Mouse (Mus musculus) CD4-positive, CD25-positive, alpha-beta regulatory T cell, adult 4 months (primary cell): ENCODE data around the gene Amd1. TPM values are rescaled to one million over a fixed set of nuclear protein-coding genes. Genes with fewer than 3 reads are reported as not detected.

ENCODE experiments used
- ATAC-seq: one replicate; pipeline ENCODE4 v1.8.0; 2017
- polyA plus RNA-seq, 2 experiments: library from polyadenylated mRNA; unstranded; fragments of 100-300 nt; shearing (Covaris generic); gene quantifications; one replicate each; pipeline ENCODE4 v1.2.1; 2017

The Amd1 gene
- polyA plus RNA-seq, 2 experiments from 2014 or later: 59.6 to 85.7 TPM

DNA sequence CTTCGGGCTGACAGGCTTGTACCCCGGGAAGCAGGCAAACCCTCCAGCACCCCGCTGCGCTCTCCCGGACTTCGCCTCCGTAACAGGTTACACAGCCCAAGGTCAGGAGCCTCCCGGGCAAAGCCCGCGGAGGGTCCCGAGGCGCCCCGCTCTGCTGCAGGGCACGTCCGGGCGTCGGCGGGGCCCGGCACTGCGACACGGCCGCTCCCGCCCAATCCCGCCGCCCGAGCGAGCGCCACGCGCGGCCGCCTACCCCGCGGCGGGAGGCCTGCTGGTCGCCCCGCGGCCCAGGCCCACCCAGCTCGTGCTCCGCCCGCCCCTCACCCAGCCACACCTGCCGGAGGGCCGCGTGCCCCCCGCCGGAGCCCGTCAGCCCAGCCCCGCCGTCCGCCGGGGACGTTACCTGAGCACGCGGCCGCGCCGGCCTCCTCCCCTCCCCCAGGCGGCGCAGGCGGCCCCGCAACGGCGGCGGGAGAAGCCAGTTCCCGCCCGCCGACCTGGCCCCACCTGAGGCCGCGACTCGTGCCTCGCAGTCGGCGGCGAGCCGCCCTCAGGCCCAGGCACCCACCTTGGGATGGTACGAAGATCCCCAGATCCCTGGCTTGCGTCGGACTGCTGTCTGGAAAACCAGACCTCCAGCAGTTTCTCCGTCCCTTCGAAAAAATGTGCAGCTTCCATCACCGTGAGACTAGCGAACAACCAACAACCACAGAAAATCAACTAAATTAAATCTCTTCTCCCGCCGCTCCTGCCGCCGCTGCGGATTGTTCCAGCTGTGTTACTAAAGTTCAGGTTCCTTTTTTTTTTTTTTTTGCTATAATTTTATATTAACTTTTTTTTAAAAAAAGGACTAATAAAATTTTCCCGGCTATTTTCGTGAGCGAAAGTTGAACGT, 558 bp downstream of the Amd1 start:
- peak; percentile 22 for ATAC-seq

DNA sequence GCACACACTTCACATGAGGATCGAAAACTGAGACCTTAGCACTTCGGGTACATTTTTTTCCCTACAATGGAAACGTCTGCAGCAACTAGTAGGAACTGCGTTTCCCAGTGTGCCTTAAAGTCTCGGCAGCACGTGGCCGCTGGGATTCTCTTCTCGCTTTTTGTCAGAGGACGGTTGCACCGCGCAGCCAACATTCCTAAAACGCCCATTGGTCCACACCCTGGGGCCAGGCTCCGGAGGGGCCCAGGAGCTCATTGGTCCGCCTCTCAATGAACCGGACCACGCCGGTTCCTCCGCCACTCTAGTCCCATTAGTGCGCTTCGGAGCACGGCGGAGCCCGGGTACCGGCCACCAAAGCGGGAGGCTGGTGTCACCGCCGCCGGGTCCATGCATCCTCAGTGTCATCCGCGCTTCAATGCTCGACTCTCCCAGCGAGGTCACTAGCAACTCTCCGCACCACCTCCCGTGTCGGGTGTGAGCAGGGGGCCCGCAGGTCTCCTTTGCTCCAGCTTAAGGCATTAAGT, 1.3 kb downstream of the Amd1 start:
- peak; percentile 8 for ATAC-seq

DNA sequence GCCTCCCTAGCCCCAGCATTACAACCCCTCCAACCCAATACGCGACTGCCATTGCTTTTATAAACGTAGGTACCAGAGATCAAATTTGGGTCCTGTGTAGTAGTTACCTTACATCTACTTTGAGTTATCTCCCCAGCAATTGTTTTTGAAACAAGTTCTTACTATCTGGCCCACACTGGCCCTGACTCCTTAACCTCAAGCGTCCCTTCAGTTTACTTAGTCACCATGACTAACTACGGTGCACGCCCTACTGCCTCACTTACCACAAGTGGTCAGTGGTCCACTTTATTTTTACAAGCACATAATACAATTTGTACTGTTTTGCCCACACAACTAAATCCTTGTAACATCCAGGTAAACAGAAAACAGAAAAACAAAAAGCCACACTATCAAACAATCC, 9.3 kb downstream of the Amd1 start:
- ATAC-seq: no peak

DNA sequence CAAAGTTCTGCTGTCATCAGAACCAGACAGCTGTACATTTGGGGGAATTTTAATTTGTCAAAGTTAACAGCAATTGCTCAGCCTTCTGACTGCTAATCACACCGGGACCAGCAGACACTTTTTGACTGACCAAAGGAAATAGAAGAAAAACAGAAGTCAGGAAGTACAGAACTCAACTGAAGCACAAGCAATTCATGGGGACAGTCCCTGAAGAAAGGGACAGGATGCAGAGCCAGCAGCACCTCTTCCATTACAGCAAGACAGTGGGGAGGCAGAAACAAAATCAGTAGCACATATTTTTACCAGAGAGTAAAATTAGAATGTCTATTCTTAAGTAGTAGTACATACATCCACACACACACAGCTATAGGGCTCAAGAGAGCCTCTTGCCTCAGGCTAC, 15.2 kb downstream of the Amd1 start:
- ATAC-seq: peak; percentile 89

DNA sequence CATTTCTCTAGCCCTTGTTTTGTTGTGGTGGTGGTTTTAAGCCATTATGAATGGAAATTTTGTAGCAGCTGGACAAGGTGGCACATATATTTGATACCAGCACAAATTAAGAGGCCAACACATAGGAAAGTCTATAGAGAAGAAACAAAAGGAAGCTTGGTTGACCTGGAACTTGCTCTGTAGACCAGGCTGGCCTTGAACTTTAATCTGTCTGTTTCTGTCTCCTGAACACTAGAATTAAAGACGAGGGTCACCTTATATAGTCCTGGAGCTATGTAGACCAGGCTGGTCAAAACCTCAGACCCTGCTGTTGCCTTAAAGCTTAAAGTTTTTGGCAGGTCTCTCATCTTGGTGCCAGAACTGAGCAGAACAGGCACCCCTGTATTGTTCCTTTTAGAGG, 16.4 kb downstream of the Amd1 start:
- no peak for ATAC-seq

DNA sequence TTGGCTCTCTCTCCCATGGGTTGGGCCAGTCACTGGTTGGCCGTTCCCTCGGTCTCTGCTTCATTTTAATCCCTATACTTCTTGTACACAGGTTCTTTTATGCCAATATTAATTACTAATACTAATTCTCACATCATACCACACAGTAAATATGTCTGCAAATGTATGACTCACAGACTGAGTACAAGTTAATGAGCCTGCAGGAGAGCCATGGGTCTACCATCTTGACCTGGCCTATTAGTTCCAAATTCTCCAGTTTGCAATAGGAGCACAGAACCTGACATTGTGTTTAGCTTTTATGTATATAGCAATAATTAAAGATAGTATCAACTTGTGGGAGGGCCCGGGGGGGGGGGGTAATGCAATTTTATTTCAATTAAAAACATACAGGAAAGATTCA, 17.0 kb downstream of the Amd1 start:
- ATAC-seq: no peak

DNA sequence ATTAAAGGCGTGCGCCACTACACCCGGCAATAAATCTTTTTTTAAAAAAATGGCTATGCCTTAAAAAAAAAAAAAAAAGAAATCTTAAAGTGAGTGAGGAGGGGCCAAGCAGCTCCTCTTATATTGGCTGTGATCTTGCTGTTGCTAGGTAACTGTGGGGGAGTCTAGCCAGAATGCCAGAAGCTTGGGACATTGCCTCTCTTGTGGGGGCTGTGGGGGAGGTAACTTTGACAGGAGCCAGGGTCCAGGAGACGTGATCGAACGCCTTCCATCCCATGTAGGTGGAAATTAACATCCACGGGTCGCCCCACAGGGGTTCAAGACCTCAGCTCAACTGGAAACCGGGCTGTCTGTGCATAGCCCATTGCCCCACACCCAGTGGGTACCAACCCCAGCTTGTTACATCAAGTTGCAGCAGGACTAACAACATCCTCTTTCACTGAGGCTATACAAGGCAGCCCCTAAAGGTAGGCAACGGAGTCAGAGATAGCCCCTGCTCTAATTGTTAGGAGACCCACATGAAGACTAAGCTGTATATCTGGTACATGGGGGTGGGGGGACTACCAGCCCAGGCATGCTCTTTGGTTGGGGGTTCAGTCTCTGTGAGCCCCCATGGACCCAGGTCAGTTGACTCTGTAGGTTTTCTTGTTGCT, 17.7 kb downstream of the Amd1 start:
- ATAC-seq: no peak

DNA sequence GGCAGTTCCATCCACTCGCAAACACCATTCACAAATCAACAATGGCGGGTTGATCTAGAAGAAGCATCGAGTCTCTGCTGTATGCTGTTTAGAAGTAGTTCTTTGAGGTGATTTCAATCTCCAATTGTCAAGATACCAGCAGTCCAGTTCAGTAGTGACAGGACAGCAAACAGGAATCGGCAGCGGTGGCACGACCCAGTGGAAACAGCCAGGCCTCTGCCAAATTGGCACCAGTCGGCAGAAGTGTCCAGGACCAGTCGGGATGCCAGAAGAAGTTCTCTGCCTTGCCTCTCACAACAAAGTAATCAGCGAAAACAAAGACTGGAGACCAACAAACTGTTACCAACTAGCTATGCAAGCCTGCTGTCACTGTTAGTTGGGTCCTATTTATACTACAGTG, 18.4 kb downstream of the Amd1 start:
- ATAC-seq: no peak

DNA sequence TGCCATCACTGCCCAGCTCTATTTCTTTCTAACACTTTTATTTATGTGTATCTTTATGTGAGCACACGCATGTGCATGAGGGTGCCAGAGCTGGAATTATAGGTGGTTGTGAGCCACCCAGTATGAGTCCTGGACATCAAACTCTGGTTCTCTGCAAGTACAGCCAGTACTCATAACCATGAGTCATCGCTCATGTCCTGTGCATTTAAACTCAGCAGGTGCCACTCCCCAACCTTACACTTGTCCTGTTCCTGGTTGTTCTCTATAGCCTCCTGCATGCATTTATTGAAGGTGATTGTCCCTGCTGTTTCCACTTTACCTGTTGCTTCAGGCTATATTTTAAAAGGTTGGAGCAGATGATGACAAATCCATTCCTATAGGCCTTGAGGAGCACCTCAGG, 20.4 kb downstream of the Amd1 start:
- no peak for ATAC-seq

DNA sequence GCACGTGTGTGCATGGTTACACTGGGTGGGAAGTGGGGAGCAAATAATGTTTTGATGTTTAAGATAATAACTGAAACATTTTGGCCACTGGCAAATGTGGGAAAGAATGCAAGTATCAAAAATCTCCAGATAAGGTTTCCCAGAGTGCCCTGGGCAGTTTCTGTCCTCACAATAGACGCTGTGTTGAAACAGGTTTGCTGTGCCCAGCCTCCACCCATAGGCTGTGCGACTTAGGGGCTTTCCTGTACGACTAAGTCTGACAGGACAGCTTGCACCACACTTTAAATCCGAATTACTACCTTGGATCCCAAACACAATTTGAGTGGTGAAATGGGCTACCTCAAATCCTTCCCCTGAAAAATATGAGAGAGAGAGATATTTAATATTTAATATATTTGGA, 23.7 kb downstream of the Amd1 start:
- no peak for ATAC-seq

DNA sequence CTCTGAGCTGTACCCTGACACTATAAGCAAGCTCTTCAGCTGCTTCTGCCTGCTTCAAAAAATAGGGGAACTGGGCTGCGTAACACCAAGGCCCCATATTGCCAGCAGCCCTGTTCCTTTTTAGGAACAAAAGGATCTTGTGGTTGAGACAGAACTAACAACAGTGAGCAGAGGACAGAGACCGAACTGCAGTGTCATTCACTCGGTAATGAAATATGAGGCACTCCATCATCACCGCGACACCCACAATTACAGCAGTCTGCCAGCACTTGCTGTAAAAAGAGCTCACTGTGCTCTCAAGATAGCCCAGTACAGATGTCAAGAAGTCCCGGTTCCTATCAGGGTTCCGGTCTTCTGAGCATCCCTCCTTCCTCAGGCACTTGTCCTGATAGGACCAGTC, 26.0 kb downstream of the Amd1 start:
- ATAC-seq: no peak

DNA sequence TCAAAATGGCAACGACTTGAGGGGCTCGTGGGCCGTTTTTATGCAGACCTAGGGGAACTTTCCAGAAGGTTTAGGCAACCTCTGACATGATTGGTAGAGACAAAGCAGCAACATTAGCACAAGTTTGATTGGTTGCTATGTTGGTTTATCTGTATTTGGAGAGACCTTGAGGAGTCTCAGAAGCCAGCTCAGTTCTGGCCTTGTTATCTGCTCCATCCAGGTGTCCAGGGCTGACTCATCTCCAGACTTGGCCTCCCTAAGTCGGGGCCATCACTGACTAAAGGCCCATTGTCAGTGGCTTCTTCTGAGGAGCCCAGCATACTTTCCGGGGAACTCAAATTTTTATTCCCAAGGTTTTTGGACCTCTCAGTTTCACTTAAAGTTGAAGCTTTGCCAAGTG, 28.0 kb downstream of the Amd1 start:
- no peak for ATAC-seq

DNA sequence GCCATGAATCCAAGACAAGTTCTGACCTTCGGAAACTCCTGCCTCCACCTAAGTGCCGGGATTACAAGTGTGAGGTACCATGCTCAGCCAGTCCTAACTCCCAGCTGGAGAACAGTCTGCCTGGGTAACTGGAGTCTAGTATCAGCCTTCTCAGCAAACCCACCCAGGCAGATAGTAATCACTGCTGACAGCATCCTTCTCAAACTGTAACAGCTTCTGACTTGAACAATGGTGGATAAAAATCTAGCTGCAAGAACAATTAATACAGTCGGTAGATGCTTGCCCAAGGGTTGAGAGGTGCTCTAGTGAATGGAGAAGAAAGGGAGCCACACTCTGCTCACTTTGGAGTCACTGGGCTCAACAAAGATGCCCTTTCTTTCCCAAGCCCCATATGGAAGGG, 30.8 kb downstream of the Amd1 start:
- no peak for ATAC-seq

DNA sequence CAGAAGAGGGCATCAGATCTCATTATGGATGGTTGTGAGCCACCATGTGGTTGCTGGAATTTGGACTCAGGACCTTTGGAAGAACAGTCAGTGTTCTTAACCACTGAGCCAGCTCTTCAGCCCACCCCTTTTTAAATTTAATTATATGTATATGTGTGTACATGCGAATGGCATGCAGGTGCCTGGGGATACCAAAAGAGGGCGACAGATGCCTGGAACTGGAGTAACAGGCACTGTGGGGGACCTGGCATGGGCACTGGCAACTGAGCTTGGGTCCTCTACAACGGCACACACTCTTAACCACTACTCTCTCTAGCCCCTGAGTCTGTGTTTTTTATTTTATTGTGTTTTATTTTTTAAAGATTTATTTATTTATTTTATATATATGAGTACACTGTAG, 37.1 kb downstream of the Amd1 start:
- ATAC-seq: no peak

DNA sequence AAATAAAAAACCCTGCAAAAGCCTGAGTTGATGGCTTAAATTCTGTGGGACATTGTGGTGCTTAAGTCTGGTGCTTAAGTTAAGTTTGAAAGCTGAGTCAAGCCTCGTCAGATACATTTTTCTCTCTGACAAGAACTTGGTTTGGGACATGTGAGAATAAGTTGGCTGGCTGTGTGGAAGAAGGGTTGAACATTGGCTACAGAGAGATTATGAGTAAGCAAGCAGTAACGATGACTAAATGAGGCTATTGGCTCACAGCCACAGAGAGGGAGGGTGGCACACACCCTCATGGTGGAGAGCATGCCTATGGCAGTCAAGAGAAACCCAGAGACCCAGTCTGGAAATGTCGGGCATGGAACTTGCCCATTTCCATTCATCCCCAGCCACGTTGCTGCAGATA, 38.3 kb downstream of the Amd1 start:
- ATAC-seq: no peak

DNA sequence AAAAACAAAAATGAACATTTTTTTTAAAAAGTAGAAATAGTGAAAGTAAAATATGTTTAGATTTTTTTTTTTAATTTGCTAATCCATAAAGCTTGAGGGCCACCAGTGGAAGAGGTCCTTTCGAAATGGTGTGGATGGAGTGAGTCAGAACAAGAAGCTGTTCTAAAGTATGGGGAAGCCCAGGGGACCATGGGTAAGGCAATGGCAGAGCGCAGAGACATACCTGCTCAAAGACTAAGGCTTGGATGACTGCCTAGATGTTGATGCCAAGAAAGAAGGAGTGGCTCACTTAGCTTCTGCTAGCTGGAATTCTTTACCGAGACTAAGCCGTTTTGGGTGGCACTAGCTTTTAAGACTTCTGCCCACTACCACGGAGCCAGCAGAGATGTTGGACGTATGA, 39.8 kb downstream of the Amd1 start:
- no peak for ATAC-seq

DNA sequence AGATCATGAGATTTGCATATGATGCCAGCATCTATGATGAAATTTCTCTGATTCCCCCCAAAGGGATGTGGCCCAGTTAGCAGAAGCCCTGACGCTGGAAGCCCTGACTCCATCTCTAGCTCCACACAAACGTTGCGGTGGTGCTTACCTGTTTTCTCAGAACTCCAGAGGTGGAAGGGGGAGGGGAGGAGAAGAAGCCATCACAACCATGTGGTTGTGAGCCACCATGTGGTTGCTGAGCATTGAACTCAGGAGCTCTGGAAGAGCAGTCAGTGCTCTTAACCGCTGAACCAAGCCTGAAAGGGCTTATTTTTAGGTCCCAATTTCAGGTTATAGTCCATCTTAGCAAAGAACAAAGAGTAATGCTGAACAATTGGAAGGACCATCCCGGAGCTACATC, 41.7 kb downstream of the Amd1 start:
- no peak for ATAC-seq

DNA sequence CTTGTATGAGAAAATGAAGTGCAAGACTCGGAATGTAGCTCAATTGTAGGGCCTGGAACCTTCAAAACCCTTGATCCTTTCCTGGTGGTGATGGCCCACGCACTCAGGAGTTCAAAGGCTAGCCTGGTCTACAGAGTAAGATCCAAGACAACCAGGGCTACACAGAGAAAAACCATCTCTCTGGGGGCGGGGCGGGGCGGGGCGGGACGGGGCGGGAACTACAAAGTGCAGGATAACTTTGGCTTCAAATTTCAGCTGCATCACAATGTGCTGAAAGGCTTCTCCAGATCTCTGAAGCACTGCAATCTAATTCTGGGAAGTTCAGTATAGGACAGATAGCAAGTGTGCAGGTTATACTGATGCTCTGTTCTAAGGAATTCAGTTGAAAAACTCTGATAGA, 42.4 kb downstream of the Amd1 start:
- ATAC-seq: no peak

DNA sequence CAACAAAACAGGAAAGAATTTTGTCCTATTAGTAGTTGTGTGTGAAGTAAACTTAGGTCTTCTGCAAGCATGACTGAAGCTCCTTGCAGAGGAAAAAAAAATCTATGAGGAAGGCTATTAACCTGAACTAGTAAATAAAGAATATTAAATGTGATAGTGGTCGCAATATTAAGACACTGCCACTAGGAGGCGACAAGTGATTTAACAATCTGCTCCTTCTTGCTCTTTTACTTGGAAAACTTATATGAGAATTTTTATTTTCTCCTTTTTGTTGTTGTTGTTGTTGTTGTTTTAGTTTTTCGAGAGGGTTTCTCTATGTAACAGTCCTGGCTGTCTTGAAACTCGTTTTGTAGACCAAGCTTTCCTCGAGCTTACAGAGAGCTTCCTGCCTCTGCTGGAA, 43.0 kb downstream of the Amd1 start:
- ATAC-seq: no peak

DNA sequence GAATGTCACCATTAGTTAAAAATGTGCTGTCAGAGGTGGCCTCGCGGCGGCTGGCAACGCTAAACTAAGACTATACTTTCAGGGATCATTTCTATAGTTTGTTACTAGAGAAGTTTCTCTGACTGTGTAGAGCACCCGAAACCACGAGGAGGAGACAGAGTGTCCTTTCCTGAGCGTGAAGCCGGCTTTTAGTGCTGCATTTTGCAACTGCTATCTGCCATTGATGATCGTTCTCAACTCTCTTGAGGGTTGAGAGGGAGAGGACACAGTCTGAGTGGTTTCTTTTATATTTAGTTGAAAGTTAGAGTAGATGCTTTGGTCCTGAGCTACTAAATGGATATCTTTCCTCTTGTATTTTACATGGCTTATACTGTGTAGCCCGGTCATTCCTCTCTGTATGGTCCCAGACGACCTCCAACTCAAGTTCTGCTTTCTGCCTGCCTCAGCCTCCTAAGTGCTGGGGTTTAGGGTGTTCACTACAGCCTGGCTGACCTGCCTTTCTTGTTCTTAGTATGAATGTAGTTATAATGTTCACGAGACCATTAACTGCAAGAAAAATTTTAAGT, 43.5 kb downstream of the Amd1 start:
- peak; percentile 68 for ATAC-seq

DNA sequence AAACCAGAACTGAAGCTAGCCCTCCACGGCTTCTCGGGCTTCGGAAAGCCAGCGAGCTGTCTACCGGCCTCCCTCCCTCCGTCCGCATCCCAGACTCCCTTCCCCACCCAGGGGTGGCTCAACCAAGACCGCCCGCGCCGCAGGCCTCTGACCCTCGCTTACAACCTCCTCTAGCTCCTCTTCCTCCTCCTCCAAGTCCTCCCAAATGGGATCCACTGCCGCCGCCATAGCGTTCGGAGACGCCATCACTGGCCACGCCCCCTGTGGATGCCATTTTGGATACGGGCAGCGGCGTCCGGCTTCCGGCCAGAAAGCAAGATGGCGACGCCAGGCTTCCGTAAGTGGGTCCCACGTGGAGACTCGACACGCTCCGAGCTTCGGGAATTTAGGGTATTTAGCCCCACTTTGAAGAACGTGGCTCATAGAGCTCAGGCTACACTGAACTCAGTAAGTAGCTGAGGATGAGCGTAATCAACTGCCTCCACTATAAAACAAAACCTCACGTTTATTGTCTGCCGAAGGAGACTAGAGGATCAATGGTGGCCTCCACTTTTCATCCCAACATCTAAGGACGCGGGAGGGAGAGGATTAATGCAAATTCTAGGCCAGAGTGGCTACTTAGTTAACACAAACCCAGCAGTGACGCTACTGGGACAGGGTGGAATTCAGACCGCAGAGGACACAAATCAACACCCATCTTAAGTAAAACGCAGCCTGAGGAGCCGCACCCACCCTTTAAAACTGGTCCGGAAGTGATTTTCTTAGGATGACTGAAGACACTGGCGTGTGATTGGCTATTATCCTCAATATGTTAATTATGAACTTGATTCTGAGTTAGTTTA, 44.4 kb downstream of the Amd1 start, which contains the start of gene Gtf3c6:
TSS of gene Gtf3c6 (minus strand) at position 695 of the 842 bp plus-strand sequence.
- ATAC-seq: peak; percentile 78

DNA sequence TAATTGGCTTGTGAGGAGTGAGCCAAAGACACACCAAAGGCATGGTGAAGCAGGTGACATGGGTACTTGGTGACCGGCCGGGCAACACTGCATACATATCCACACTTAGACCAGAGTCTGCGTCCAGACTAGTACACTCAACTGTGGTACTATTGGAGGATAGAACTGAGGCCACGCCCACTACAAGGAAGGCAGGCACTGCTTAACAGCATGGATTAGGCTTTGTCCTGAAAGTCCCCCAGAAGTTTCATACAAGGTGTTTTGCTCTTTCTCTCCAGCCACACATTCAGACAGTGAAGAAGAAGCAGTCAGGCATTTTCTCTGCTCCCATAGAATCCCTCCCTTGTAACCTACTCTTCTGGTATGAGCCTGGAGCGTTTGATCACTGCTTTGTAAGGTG, 45.3 kb downstream of the Amd1 start:
- no peak for ATAC-seq

DNA sequence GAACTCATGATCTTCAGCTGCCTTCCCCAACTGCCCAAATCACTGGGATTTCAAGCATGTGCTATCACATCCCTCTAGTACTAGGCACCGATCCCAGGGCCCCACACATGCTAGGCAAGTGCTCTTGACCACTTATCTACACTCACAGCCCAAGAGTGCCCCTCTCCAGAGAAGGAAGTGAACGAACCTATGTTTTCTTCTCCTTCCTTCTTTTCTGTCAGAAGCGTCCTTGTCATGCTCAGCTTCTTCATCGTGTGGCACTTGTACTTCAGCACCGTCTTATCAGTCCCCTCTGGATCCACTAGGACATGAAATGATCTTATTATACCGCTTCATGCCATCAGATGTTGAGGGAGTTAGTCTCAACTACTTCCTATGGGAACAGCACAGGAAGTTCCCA, 51.0 kb downstream of the Amd1 start:
- no peak for ATAC-seq
